In genomic region chr3:157291286-157291685, GRCm38 (mm10) we compare ENCODE assay signal across 27 mouse cellular contexts.
DNase-seq lines count a peak whose midpoint lies in the region; ATAC-seq and TF ChIP-seq lines count a peak whose summit lies in the region.
"Had no signal": no experiment of that assay in that cellular context is flagged by ENCODE, and none has a peak within 500 bp of the region (broad histone marks: within the 10 kb centered on the region; RNA-seq: fewer than 3 reads in every experiment).

No protein-coding gene starts in this region.

- no peak overlapping the region for H3K27ac ChIP-seq in forebrain, embryonic 12.5 days
- H3K27ac ChIP-seq in forebrain, embryonic 15.5 days (replicated peaks): no peak overlapping the region
- no peak overlapping the region for H3K27ac ChIP-seq in midbrain, embryonic 11.5 days (ENCODE audit: low read depth, low read length)
- no peak overlapping the region for H3K27ac ChIP-seq in midbrain, postnatal 0 days (ENCODE audit: low read depth, low read length)
- H3K27ac ChIP-seq in hindbrain, embryonic 15.5 days (replicated peaks): no peak overlapping the region
- H3K27ac ChIP-seq: embryonic facial prominence, embryonic 12.5 days; heart, embryonic 15.5 days; liver, embryonic 14.5 days; macrophage had no signal

- no peaks in the 10 kb centered on the region for H3K36me3 ChIP-seq in forebrain, embryonic 12.5 days (replicated peaks)
- no peaks in the 10 kb centered on the region for H3K36me3 ChIP-seq in forebrain, embryonic 15.5 days
- no peaks in the 10 kb centered on the region for H3K36me3 ChIP-seq in midbrain, embryonic 11.5 days (ENCODE audit: control insufficient read depth, insufficient read depth, low read length)
- H3K36me3 ChIP-seq in midbrain, postnatal 0 days (ENCODE audit: insufficient read depth, low read length): no peaks in the 10 kb centered on the region
- no peaks in the 10 kb centered on the region for H3K36me3 ChIP-seq in hindbrain, embryonic 15.5 days
- H3K36me3 ChIP-seq: embryonic facial prominence, embryonic 12.5 days; heart, embryonic 15.5 days had no signal

- H3K9me3 ChIP-seq in forebrain, embryonic 12.5 days: no peaks in the 10 kb centered on the region
- no peaks in the 10 kb centered on the region for H3K9me3 ChIP-seq in forebrain, embryonic 15.5 days
- H3K9me3 ChIP-seq in midbrain, embryonic 11.5 days (ENCODE audit: control insufficient read depth, low read length): no peaks in the 10 kb centered on the region; the same call in 1 of the 2 replicates
- no peaks in the 10 kb centered on the region for H3K9me3 ChIP-seq in midbrain, postnatal 0 days (ENCODE audit: low read length)
- no peaks in the 10 kb centered on the region for H3K9me3 ChIP-seq in hindbrain, embryonic 15.5 days
- H3K9me3 ChIP-seq: embryonic facial prominence, embryonic 12.5 days; heart, embryonic 15.5 days had no signal

- peak; percentile 77 for DNase-seq in midbrain, embryonic 11.5 days (ENCODE audit: low spot score, missing footprints)
- no peak for DNase-seq in midbrain, postnatal 0 days (ENCODE audit: low spot score)
- peak; percentile 8 for DNase-seq in Muller cell, postnatal 12 days (ENCODE audit: inconsistent ontology term)
- DNase-seq in layer of hippocampus, adult 9-10 months (ENCODE audit: low spot score): no peak
- DNase-seq in retina, postnatal 1 day: no peak
- DNase-seq: adrenal gland, postnatal 10 days; cerebellum, adult 11 months; cerebellum, adult 9-10 months; cerebellum, postnatal 36 days; embryo, embryonic 11 days; gastrocnemius, postnatal 10 days; kidney, adult 9 months; kidney, postnatal 10 days; liver; lung, adult 2 months; lung, postnatal 10 days; right cerebral cortex, adult 18-20 months; spleen, adult 18-20 months; thymus, postnatal 14 days had no signal

- TF ChIP-seq CTCF in midbrain, postnatal 0 days (IDR thresholded peaks at IDR 0.05): no peak

- ATAC-seq in forebrain, embryonic 12.5 days (ENCODE audit: low FRiP score): peak; percentile 75; the same call in 1 of the 2 replicates
- ATAC-seq in forebrain, embryonic 15.5 days (replicated peaks): no peak
- peak; percentile 95 for ATAC-seq in midbrain, embryonic 11.5 days (ENCODE audit: low FRiP score)
- no peak for ATAC-seq in midbrain, postnatal 0 days (ENCODE audit: low FRiP score)
- peak; percentile 51; the same call in 1 of the 2 replicates for ATAC-seq in hindbrain, embryonic 15.5 days (ENCODE audit: low FRiP score, low read depth)
- ATAC-seq: intestine, postnatal 0 days had no signal

- WGBS in forebrain, embryonic 12.5 days: 60% methylated on average over 1 of the region's 1 CpGs
- WGBS in forebrain, embryonic 15.5 days: 23% methylated on average over 1 of the region's 1 CpGs
- 31% methylated on average over 1 of the region's 1 CpGs for WGBS in midbrain, embryonic 11.5 days
- WGBS in midbrain, postnatal 0 days: 15% methylated on average over 1 of the region's 1 CpGs
- 20% methylated on average over 1 of the region's 1 CpGs for WGBS in hindbrain, embryonic 15.5 days

- H3K27me3 ChIP-seq in forebrain, embryonic 12.5 days: no peaks in the 10 kb centered on the region
- H3K27me3 ChIP-seq in forebrain, embryonic 15.5 days: no peaks in the 10 kb centered on the region
- H3K27me3 ChIP-seq in midbrain, embryonic 11.5 days (ENCODE audit: control insufficient read depth, insufficient read depth, low read length): no peaks in the 10 kb centered on the region
- H3K27me3 ChIP-seq in midbrain, postnatal 0 days (ENCODE audit: insufficient read depth, low read length): no peaks in the 10 kb centered on the region
- H3K27me3 ChIP-seq in hindbrain, embryonic 15.5 days: no peaks in the 10 kb centered on the region
- H3K27me3 ChIP-seq: embryonic facial prominence, embryonic 12.5 days; heart, embryonic 15.5 days had no signal

- H3K4me2 ChIP-seq in forebrain, embryonic 12.5 days: no peak overlapping the region
- no peak overlapping the region for H3K4me2 ChIP-seq in forebrain, embryonic 15.5 days (replicated peaks)
- H3K4me2 ChIP-seq in midbrain, embryonic 11.5 days: no peak overlapping the region
- H3K4me2 ChIP-seq in midbrain, postnatal 0 days (ENCODE audit: low read depth, low read length, poor library complexity, severe bottlenecking): no peak overlapping the region
- H3K4me2 ChIP-seq in hindbrain, embryonic 15.5 days: no peak overlapping the region
- H3K4me2 ChIP-seq: embryonic facial prominence, embryonic 12.5 days; heart, embryonic 15.5 days had no signal

- H3K4me1 ChIP-seq in forebrain, embryonic 12.5 days: peaks cover 6% of the 10 kb centered on the region; the same call in 1 of the 2 replicates
- 0 out of 2 replicates have a peak, but pooled peaks cover 3% of the 10 kb centered on the region for H3K4me1 ChIP-seq in forebrain, embryonic 15.5 days
- no peaks in the 10 kb centered on the region for H3K4me1 ChIP-seq in midbrain, embryonic 11.5 days (ENCODE audit: control insufficient read depth, insufficient read depth, low read length)
- H3K4me1 ChIP-seq in midbrain, postnatal 0 days (ENCODE audit: insufficient read depth, low read length): no peaks in the 10 kb centered on the region
- H3K4me1 ChIP-seq in hindbrain, embryonic 15.5 days (replicated peaks): no peaks in the 10 kb centered on the region
- H3K4me1 ChIP-seq: embryonic facial prominence, embryonic 12.5 days; heart, embryonic 15.5 days had no signal

- H3K9ac ChIP-seq in forebrain, embryonic 12.5 days: no peak overlapping the region
- no peak overlapping the region for H3K9ac ChIP-seq in forebrain, embryonic 15.5 days (replicated peaks)
- no peak overlapping the region for H3K9ac ChIP-seq in midbrain, embryonic 11.5 days (ENCODE audit: low read length)
- H3K9ac ChIP-seq in midbrain, postnatal 0 days (replicated peaks; ENCODE audit: low read length, poor library complexity, severe bottlenecking): no peak overlapping the region
- H3K9ac ChIP-seq in hindbrain, embryonic 15.5 days: no peak overlapping the region
- H3K9ac ChIP-seq: embryonic facial prominence, embryonic 12.5 days; heart, embryonic 15.5 days; liver, embryonic 14.5 days had no signal

- no peak overlapping the region for H3K4me3 ChIP-seq in forebrain, embryonic 12.5 days (replicated peaks)
- H3K4me3 ChIP-seq in forebrain, embryonic 15.5 days: no peak overlapping the region
- H3K4me3 ChIP-seq in midbrain, embryonic 11.5 days (ENCODE audit: low read depth, low read length): no peak overlapping the region
- no peak overlapping the region for H3K4me3 ChIP-seq in midbrain, postnatal 0 days (ENCODE audit: low read depth, low read length)
- H3K4me3 ChIP-seq in hindbrain, embryonic 15.5 days: no peak overlapping the region
- H3K4me3 ChIP-seq: embryonic facial prominence, embryonic 12.5 days; heart, embryonic 15.5 days had no signal

Comparison
In these comparisons a context has a peak if more than half of its experiments do, and no peak if none do; other contexts are left out.
1. ATAC-seq: peak in forebrain, embryonic 12.5 days (single experiment), midbrain, embryonic 11.5 days (single experiment) and hindbrain, embryonic 15.5 days (single experiment); none in forebrain, embryonic 15.5 days (single experiment) and midbrain, postnatal 0 days (single experiment).
2. DNase-seq: peak in midbrain, embryonic 11.5 days (single experiment) and Muller cell, postnatal 12 days (single experiment); none in midbrain, postnatal 0 days (single experiment), layer of hippocampus, adult 9-10 months (single experiment) and retina, postnatal 1 day (single experiment).